Mouse (Mus musculus): Measurements from ENCODE around the gene Nectin1. TPM values are rescaled to one million over a fixed set of nuclear protein-coding genes. Genes with fewer than 3 reads are reported as not detected.

The Nectin1 gene
- polyA plus RNA-seq, 1 experiment: not detected

- H3K4me3 ChIP-seq (ENCODE audit: insufficient read depth, low read depth, low read length): no peak overlapping the region
- H3K4me1 ChIP-seq (ENCODE audit: control insufficient read depth, insufficient read depth, low read length): peaks cover 47% of the 10 kb centered on the region
- TF ChIP-seq POLR2A (IDR thresholded peaks at IDR 0.05; ENCODE audit: insufficient read depth, low read depth, low read length): no peak
- peak; percentile 67 for TF ChIP-seq CTCF (IDR thresholded peaks at IDR 0.05; ENCODE audit: insufficient read depth, low read depth, low read length)
- 24% methylated on average over 17 of the region's 17 CpGs for WGBS
- no peak overlapping the region for H3K27ac ChIP-seq (ENCODE audit: insufficient read depth, low read depth, low read length)
These were observed 102.1 kb downstream of the Nectin1 start for GRCm38 (mm10) chr9:43845660-43846455.

GRCm38 (mm10) chr9:43847861-43848260 is 104.1 kb downstream of the Nectin1 start:
- WGBS: 54% methylated on average over 5 of the region's 5 CpGs

GRCm38 (mm10) chr9:43850281-43850680 is 106.5 kb downstream of the Nectin1 start:
- peaks cover 40% of the 10 kb centered on the region for H3K4me1 ChIP-seq (ENCODE audit: control insufficient read depth, insufficient read depth, low read length)
- WGBS: 75% methylated on average over 8 of the region's 8 CpGs
- H3K4me3 ChIP-seq (ENCODE audit: insufficient read depth, low read depth, low read length): no peak overlapping the region
- TF ChIP-seq CTCF (IDR thresholded peaks at IDR 0.05; ENCODE audit: insufficient read depth, low read depth, low read length): no peak
- no peak for TF ChIP-seq POLR2A (IDR thresholded peaks at IDR 0.05; ENCODE audit: insufficient read depth, low read depth, low read length)
- H3K27ac ChIP-seq (ENCODE audit: insufficient read depth, low read depth, low read length): 0 out of 2 replicates have a peak overlapping the region, but pooled peaks have one; percentile 4

More at GRCm38 (mm10) chr9:43847861-43848260, 104.1 kb downstream of the Nectin1 start:
- Histone ChIP-seq H3K4me1 (ENCODE audit: control insufficient read depth, insufficient read depth, low read length) (peaks cover 45% of the 10 kb centered on the region), H3K27ac (ENCODE audit: insufficient read depth, low read depth, low read length) (no peak overlapping the region), H3K4me3 (ENCODE audit: insufficient read depth, low read depth, low read length) (no peak overlapping the region)
- TF ChIP-seq POLR2A (IDR thresholded peaks at IDR 0.05; ENCODE audit: insufficient read depth, low read depth, low read length): no peak
- no peak for TF ChIP-seq CTCF (IDR thresholded peaks at IDR 0.05; ENCODE audit: insufficient read depth, low read depth, low read length)

- H3K4me3 ChIP-seq (ENCODE audit: insufficient read depth, low read depth, low read length): no peak overlapping the region
- TF ChIP-seq POLR2A (IDR thresholded peaks at IDR 0.05; ENCODE audit: insufficient read depth, low read depth, low read length): no peak
- TF ChIP-seq CTCF (IDR thresholded peaks at IDR 0.05; ENCODE audit: insufficient read depth, low read depth, low read length): no peak
- H3K4me1 ChIP-seq (ENCODE audit: control insufficient read depth, insufficient read depth, low read length): peaks cover 39% of the 10 kb centered on the region
- H3K27ac ChIP-seq (ENCODE audit: insufficient read depth, low read depth, low read length): no peak overlapping the region
- 67% methylated on average over 7 of the region's 7 CpGs for WGBS
These were observed 107.4 kb downstream of the Nectin1 start for GRCm38 (mm10) chr9:43851154-43851553.

GRCm38 (mm10) chr9:43855887-43856286 is 112.1 kb downstream of the Nectin1 start:
- Histone ChIP-seq H3K27ac (ENCODE audit: insufficient read depth, low read depth, low read length) (no peak overlapping the region), H3K4me1 (ENCODE audit: control insufficient read depth, insufficient read depth, low read length) (peaks cover 20% of the 10 kb centered on the region), H3K4me3 (ENCODE audit: insufficient read depth, low read depth, low read length) (no peak overlapping the region)
- 78% methylated on average over 7 of the region's 7 CpGs for WGBS
- TF ChIP-seq CTCF (IDR thresholded peaks at IDR 0.05; ENCODE audit: insufficient read depth, low read depth, low read length) (no peak), POLR2A (IDR thresholded peaks at IDR 0.05; ENCODE audit: insufficient read depth, low read depth, low read length) (no peak)

Data from olfactory bulb, adult 2 months (tissue).